Mouse (Mus musculus): ENCODE results near the gene Supt7l. TPM values are rescaled to one million over a fixed set of nuclear protein-coding genes. Genes with fewer than 3 reads are reported as not detected.
"Not testable (repeated sequence)": the region's sequence is repeated elsewhere in the genome, so short reads cannot be mapped to it uniquely, and the experiment has no call there.

Gene Supt7l
- polyA plus RNA-seq (2015; fragmentation: Nextera tagmentation; extraction: Ambion mirVana) = 27.0 and 27.5 TPM in 2 replicates

GRCm38 (mm10) chr5:31527707-31528106, at the start of gene Supt7l:
Gene Supt7l (minus strand): TSS chr5:31527807.
- WGBS = 83% methylated on average over 11 of the region's 11 CpGs
- H3K4me1 ChIP-seq (replicated peaks) = peaks cover 33% of the 10 kb centered on the region
- peak within 1 kb of the TSS; percentile 91 for H3K9ac ChIP-seq
- H3K27me3 ChIP-seq; H3K9me3 ChIP-seq; ATAC-seq (ENCODE audit: low read depth): not testable (repeated sequence)
- H3K4me2 ChIP-seq = peak within 1 kb of the TSS; percentile 100
- H3K27ac ChIP-seq (replicated peaks) = peak within 1 kb of the TSS; percentile 81
- H3K4me3 ChIP-seq = peak within 1 kb of the TSS; percentile 93
- H3K36me3 ChIP-seq = peaks cover 46% of the 10 kb centered on the region

DNA sequence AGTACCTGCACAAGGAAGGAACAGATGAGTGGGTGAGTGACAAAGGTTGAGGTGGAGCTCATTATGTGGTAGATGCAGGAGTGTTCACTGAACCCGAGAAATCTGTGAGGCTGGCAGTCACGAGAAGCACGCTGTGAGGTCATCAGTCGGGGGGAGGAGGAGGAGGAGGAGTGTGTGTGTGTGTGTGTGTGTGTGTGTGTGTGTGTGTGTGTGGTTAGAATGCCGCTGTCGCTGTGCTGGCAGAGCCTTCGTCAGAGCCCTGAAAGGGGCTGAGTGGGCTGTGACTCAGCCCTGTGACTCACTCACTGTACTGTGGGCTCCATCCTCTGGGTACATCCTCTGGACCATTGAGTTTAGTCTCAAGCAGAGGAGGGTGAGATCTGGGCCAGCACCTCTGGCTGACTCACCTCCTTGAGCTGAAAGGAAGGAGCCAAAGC, 49.0 kb upstream of the Supt7l start:
- H3K9ac ChIP-seq = no peak overlapping the region
- H3K36me3 ChIP-seq = no peaks in the 10 kb centered on the region
- no peaks in the 10 kb centered on the region for H3K27me3 ChIP-seq
- H3K27ac ChIP-seq (replicated peaks) = no peak overlapping the region
- 76% methylated on average over 4 of the region's 7 CpGs for WGBS
- H3K4me2 ChIP-seq = no peak overlapping the region
- H3K4me3 ChIP-seq = no peak overlapping the region
- ATAC-seq (ENCODE audit: low read depth) = no peak
- 0 out of 2 replicates have a peak, but pooled peaks cover 4% of the 10 kb centered on the region for H3K4me1 ChIP-seq (replicated peaks)
- no peaks in the 10 kb centered on the region for H3K9me3 ChIP-seq

DNA sequence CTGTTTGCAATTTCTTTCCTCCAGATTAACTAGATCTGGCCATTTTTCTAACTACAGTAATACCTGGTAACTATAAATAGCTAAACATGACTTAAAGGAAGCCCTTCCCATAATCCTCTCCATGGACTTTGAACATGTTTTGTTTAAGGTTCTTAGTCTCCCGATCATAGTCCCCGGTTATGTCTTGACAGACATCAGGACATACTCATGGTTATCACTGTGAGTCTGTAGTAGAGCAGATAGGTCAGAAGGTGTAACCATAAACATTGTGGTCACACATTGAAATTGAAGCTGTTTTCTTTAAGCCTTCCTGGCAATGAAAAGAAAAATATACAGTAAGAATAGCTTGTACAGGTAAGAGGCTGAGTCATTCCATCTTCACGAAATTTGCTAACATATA, 46.1 kb upstream of the Supt7l start:
- peaks cover 15% of the 10 kb centered on the region for H3K4me1 ChIP-seq (replicated peaks)
- no peak overlapping the region for H3K4me2 ChIP-seq
- no peak overlapping the region for H3K9ac ChIP-seq
- no peaks in the 10 kb centered on the region for H3K27me3 ChIP-seq
- H3K9me3 ChIP-seq = no peaks in the 10 kb centered on the region
- H3K27ac ChIP-seq (replicated peaks) = no peak overlapping the region
- WGBS = 93% methylated on average over 3 of the region's 3 CpGs
- H3K4me3 ChIP-seq = no peak overlapping the region
- no peak for ATAC-seq (ENCODE audit: low read depth)
- H3K36me3 ChIP-seq = no peaks in the 10 kb centered on the region

GRCm38 (mm10) chr5:31571023-31571608, 43.5 kb upstream of the Supt7l start:
- H3K4me2 ChIP-seq = peak overlapping the region; percentile 43
- peak overlapping the region; percentile 8; the same call in 1 of the 2 replicates for H3K4me3 ChIP-seq
- H3K36me3 ChIP-seq = no peaks in the 10 kb centered on the region
- no peak overlapping the region for H3K27ac ChIP-seq (replicated peaks)
- H3K4me1 ChIP-seq (replicated peaks) = peaks cover 13% of the 10 kb centered on the region
- ATAC-seq (ENCODE audit: low read depth) = no peak
- 14% methylated on average over 20 of the region's 20 CpGs for WGBS
- no peaks in the 10 kb centered on the region for H3K9me3 ChIP-seq
- no peaks in the 10 kb centered on the region for H3K27me3 ChIP-seq
- peak overlapping the region; percentile 53 for H3K9ac ChIP-seq

- Histone ChIP-seq H3K27me3 (no peaks in the 10 kb centered on the region), H3K9me3 (no peaks in the 10 kb centered on the region), H3K4me1 (replicated peaks) (peaks cover 15% of the 10 kb centered on the region), H3K4me3 (no peak overlapping the region), H3K36me3 (no peaks in the 10 kb centered on the region), H3K9ac (no peak overlapping the region), H3K4me2 (no peak overlapping the region), H3K27ac (replicated peaks) (no peak overlapping the region)
- ATAC-seq (ENCODE audit: low read depth) = no peak
- 82% methylated on average over 5 of the region's 5 CpGs for WGBS
Observed at GRCm38 (mm10) chr5:31567951-31568657, 40.5 kb upstream of the Supt7l start.

DNA sequence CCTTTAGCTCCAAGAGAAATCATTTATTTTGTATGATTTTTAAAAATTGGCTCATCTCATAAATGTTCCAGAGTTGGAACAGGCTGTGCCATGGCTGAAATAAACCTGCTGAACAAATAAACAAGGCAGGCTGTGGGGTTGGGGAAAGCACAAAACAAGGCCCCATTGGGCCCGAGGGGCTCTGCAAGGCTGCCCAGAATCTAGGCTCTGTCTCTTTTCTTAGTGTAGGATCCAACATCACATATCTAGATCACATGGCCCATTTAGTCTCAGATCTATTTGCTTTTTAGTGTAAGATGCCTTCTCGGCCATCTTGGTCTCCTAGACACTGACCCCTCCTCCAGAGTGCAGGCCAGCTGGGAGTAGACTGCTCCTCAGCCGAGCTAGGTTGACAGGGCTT, 38.9 kb upstream of the Supt7l start:
- H3K27me3 ChIP-seq = no peaks in the 10 kb centered on the region
- no peak overlapping the region for H3K9ac ChIP-seq
- H3K9me3 ChIP-seq = no peaks in the 10 kb centered on the region
- no peak overlapping the region for H3K27ac ChIP-seq (replicated peaks)
- H3K4me3 ChIP-seq = no peak overlapping the region
- 43% methylated on average over 3 of the region's 3 CpGs for WGBS
- H3K36me3 ChIP-seq = no peaks in the 10 kb centered on the region; the same call in 1 of the 2 replicates
- H3K4me2 ChIP-seq = no peak overlapping the region
- peaks cover 13% of the 10 kb centered on the region for H3K4me1 ChIP-seq (replicated peaks)
- ATAC-seq (ENCODE audit: low read depth) = no peak

DNA sequence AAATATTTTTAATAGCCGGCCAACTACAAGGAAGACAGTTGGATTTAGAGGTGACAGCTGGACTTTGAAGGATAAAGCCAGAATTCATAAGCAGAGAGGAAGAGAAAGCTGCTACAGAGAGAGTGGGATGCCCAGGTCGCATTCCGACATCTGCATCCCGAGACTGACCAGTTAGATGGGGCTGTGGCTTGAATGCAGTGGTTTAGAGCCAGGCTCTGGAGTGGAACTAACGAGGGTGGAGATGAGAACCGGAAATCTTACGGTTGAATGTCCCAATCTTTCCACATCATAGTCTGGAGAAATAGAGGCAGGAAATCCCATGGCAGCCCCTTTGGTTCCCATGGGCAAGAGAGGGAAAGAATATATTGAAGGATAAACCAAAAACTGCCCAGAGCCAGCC, 38.4 kb upstream of the Supt7l start:
- 81% methylated on average over 7 of the region's 7 CpGs for WGBS
- no peak for ATAC-seq (ENCODE audit: low read depth)
- no peaks in the 10 kb centered on the region; the same call in 1 of the 2 replicates for H3K36me3 ChIP-seq
- no peak overlapping the region for H3K9ac ChIP-seq
- H3K4me2 ChIP-seq = no peak overlapping the region
- H3K4me3 ChIP-seq = no peak overlapping the region
- no peak overlapping the region for H3K27ac ChIP-seq (replicated peaks)
- no peaks in the 10 kb centered on the region for H3K27me3 ChIP-seq
- no peaks in the 10 kb centered on the region for H3K9me3 ChIP-seq
- peaks cover 9% of the 10 kb centered on the region for H3K4me1 ChIP-seq (replicated peaks)

DNA sequence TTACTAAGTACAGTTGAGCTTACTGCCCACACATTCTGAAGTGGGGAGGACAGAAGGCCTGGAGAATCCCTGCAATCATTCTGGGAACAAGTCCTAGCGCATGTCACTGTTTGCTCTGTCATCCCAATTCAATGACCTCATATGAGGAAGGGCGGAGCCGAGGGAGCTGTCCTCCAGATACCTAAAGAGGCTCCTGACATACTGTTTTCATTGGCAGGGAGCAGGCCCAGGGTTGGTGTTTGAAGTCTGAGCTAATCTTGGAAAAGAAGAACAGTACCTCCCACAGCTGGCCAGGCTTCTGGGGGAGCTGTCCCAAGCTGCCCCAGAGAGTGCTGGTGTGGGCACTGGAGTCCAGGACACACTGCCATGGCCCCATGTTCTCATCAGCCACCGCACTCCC, 37.4 kb upstream of the Supt7l start:
- no peak for ATAC-seq (ENCODE audit: low read depth)
- H3K27me3 ChIP-seq = no peaks in the 10 kb centered on the region
- peaks cover 6% of the 10 kb centered on the region for H3K36me3 ChIP-seq
- no peak overlapping the region for H3K4me2 ChIP-seq
- no peaks in the 10 kb centered on the region for H3K9me3 ChIP-seq
- 0 out of 2 replicates have a peak, but pooled peaks cover 3% of the 10 kb centered on the region for H3K4me1 ChIP-seq (replicated peaks)
- no peak overlapping the region for H3K9ac ChIP-seq
- no peak overlapping the region for H3K27ac ChIP-seq (replicated peaks)
- H3K4me3 ChIP-seq = no peak overlapping the region
- WGBS = 91% methylated on average over 4 of the region's 4 CpGs

DNA sequence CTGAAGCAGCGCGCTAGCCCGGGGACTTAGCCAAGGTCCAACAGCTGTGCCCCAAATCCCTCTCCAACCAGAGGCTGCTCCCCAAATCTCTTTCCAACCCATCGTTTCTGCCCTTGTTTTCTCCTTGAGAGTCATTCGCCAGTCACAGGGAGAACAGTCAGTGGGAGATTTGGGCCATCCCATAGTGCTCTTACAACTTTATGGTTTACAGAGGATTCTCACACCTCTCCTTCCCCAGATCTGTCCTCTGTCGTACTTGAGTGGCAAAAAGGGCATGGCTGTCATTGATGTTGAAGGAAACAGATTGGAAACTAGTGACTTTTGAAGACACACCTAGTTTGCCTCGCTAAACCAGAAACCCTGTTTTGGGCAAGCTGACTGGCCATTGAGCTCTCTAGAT, 36.3 kb upstream of the Supt7l start:
- Histone ChIP-seq H3K4me1 (replicated peaks) (0 out of 2 replicates have a peak, but pooled peaks cover 3% of the 10 kb centered on the region), H3K4me3 (no peak overlapping the region), H3K27ac (replicated peaks) (no peak overlapping the region), H3K9ac (no peak overlapping the region), H3K36me3 (peaks cover 17% of the 10 kb centered on the region), H3K4me2 (no peak overlapping the region), H3K9me3 (no peaks in the 10 kb centered on the region), H3K27me3 (no peaks in the 10 kb centered on the region)
- WGBS = 39% methylated on average over 7 of the region's 7 CpGs
- no peak for ATAC-seq (ENCODE audit: low read depth)

DNA sequence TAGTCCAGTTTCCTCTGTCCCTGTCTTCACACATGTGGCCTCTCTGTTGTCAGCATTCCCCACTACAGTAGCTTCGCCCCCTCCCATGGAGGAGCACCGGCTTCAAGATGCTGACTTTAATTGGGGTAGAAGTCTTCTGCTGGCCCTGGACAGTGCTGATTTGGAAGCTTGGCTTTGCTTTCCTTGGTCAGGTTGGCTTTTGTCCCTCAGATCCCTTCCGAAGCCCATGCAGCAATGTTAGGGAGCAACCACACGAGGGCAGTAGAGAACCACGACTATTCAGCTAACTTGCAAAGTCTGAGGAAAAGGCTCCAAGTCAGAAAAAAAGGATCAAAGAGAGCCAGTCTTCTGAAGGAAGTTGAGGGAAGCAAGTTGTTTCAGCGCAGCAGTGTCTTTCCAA, 35.9 kb upstream of the Supt7l start:
- 9% methylated on average over 6 of the region's 6 CpGs for WGBS
- no peaks in the 10 kb centered on the region for H3K27me3 ChIP-seq
- no peak overlapping the region for H3K4me3 ChIP-seq
- H3K36me3 ChIP-seq = peaks cover 20% of the 10 kb centered on the region
- no peaks in the 10 kb centered on the region for H3K9me3 ChIP-seq
- H3K9ac ChIP-seq = no peak overlapping the region
- no peak overlapping the region for H3K4me2 ChIP-seq
- no peak for ATAC-seq (ENCODE audit: low read depth)
- H3K27ac ChIP-seq (replicated peaks) = no peak overlapping the region
- 0 out of 2 replicates have a peak, but pooled peaks cover 3% of the 10 kb centered on the region for H3K4me1 ChIP-seq (replicated peaks)

DNA sequence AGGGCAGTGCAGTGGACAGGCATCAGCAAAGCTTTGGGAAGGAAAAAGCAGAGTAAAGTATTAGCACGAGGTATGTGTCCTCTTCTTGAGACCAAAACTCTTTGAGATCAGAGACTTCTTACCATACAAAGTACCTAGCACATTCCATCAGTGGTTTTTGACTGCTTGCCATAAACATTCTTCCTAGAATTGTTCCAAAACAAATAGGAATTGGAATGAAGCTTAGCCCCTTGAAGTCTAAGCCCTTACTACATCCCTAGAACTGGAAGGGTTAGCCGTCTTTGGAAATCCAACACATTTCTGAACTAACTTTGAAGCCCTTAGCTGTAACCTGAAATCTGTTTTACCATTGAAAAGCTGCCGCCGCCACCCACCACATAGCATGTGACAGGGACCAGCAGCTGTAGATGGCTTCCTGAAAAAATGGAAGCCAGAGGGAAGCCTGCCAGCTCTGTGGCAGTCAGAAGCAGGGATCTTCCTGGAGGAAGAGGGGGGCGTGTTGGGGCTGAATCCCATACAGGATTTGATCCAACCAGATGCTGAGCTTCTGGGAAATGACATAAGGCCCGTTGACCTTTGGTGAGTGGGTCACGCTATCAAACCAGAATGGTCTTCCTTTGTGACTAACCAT, 34.5 kb upstream of the Supt7l start:
- Histone ChIP-seq H3K36me3 (peaks cover 29% of the 10 kb centered on the region), H3K4me2 (no peak overlapping the region), H3K9ac (no peak overlapping the region), H3K4me1 (replicated peaks) (0 out of 2 replicates have a peak, but pooled peaks cover 3% of the 10 kb centered on the region), H3K4me3 (no peak overlapping the region), H3K27me3 (no peaks in the 10 kb centered on the region), H3K9me3 (no peaks in the 10 kb centered on the region), H3K27ac (replicated peaks) (no peak overlapping the region)
- 88% methylated on average over 7 of the region's 7 CpGs for WGBS
- no peak for ATAC-seq (ENCODE audit: low read depth)

GRCm38 (mm10) chr5:31560352-31560751, 32.7 kb upstream of the Supt7l start:
- 0 out of 2 replicates have a peak, but pooled peaks cover 3% of the 10 kb centered on the region for H3K4me1 ChIP-seq (replicated peaks)
- ATAC-seq (ENCODE audit: low read depth) = no peak
- peaks cover 42% of the 10 kb centered on the region for H3K36me3 ChIP-seq
- H3K9me3 ChIP-seq = no peaks in the 10 kb centered on the region
- H3K27ac ChIP-seq (replicated peaks) = no peak overlapping the region
- no peak overlapping the region for H3K4me2 ChIP-seq
- no peak overlapping the region for H3K9ac ChIP-seq
- no peaks in the 10 kb centered on the region for H3K27me3 ChIP-seq
- 98% methylated on average over 2 of the region's 2 CpGs for WGBS
- no peak overlapping the region for H3K4me3 ChIP-seq
